Mouse (Mus musculus): ENCODE data around the gene Ext2.

GRCm38 (mm10) chr2:93645626-93646320, 176.6 kb downstream of the Ext2 start:
- TF ChIP-seq CTCF (IDR thresholded peaks at IDR 0.05; ENCODE audit: insufficient read depth, low read depth, low read length): no peak
- no peak for TF ChIP-seq POLR2A (IDR thresholded peaks at IDR 0.05; ENCODE audit: insufficient read depth, low read depth, low read length)

Measured in olfactory bulb, adult 2 months (tissue).